In the genomic region with DNA sequence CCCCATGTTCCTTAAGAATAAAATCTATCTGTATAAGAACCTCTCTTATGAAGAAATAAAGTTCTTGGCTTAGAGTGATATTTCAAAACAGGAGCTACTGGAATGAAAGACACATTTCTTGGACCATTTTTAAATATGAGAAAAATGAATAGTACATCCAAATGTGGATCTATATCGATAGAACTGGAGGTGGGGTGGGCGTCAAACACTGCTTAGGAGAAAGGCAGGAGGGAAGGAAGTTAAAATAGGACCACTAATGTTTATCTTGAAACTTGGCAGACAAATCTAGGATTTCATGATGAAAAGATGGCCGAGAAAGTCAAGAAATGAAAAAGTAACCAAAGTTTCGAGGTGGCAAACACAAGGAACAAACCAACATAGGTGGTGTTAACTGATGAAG, we compare ENCODE assay signal across 17 mouse cellular contexts.
DNase-seq lines count a peak whose midpoint lies in the region.
"Had no signal": no experiment of that assay in that cellular context is flagged by ENCODE, and none has a peak within 500 bp of the region (broad histone marks: within the 10 kb centered on the region; RNA-seq: fewer than 3 reads in every experiment).

No protein-coding gene starts in this region.

- peak; percentile 7 to 37 for DNase-seq in frontal cortex, adult 2 months (ENCODE audit: extremely low spot score in 1 of 2, low spot score in 1 of 2)
- DNase-seq in frontal cortex, postnatal 10 days (ENCODE audit: low spot score in 2 of 2), result no peak
- DNase-seq in right cerebral cortex, adult 18-20 months, result peak; percentile 20
- DNase-seq in right cerebral cortex, postnatal 14 days, result no peak
- DNase-seq in brain, adult 2 months (ENCODE audit: low read depth, low spot score), result peak; percentile 58
- DNase-seq in telencephalon, adult 2 months (ENCODE audit: low read depth, low spot score), result peak; percentile 35
- DNase-seq in urinary bladder, postnatal 14 days (ENCODE audit: low spot score), result no peak
- DNase-seq: adrenal gland, adult 8-10 months; adrenal gland, postnatal 14 days; adrenal gland, postnatal 36 days; cerebellum, adult 11 months; cerebellum, adult 18-20 months; cerebellum, adult 8-10 months; cerebellum, adult 9-11 months; cerebellum, postnatal 14 days; cerebellum, postnatal 36 days; embryo, embryonic 11 days had no signal

Comparison
In these comparisons a context has a peak if more than half of its experiments do, and no peak if none do; other contexts are left out.
1. DNase-seq: peak in frontal cortex, adult 2 months (2 of 2), right cerebral cortex, adult 18-20 months (single experiment), brain, adult 2 months (single experiment) and telencephalon, adult 2 months (single experiment); none in frontal cortex, postnatal 10 days (0 of 2), right cerebral cortex, postnatal 14 days (single experiment) and urinary bladder, postnatal 14 days (single experiment).